Mouse (Mus musculus) heart, embryonic 13.5 days (tissue): ENCODE results near the gene Nkiras1. TPM values are rescaled to one million over a fixed set of nuclear protein-coding genes. Genes with fewer than 3 reads are reported as not detected.
"Not testable (repeated sequence)": the region's sequence is repeated elsewhere in the genome, so short reads cannot be mapped to it uniquely, and the experiment has no call there.

Experiments
- ATAC-seq: fragments of 200-750 bp; cut with Nextera tagmentation; 2 replicates; pipeline ENCODE4 v1.8.0; 2017; ENCODE audit warnings: moderate TSS enrichment; ENCODE audit not compliant: insufficient number of reproducible peaks, low FRiP score, low TSS enrichment; ENCODE audit errors: extremely low read depth
- H3K27ac ChIP-seq: fragments of 300-500 bp; sonication (generic); replicated peaks from 2 replicates; pipeline ENCODE4 v1.5.1; 2015; ENCODE audit warnings: moderate library complexity, mild to moderate bottlenecking, inconsistent platforms
- H3K27me3 ChIP-seq: fragments of 300-500 bp; sonication (generic); replicated peaks from 2 replicates; pipeline ENCODE4 v1.6.1; 2015; ENCODE audit warnings: mild to moderate bottlenecking, inconsistent platforms
- H3K36me3 ChIP-seq: fragments of 300-500 bp; sonication (generic); 2 replicates; pipeline ENCODE4 v1.6.1; 2015; ENCODE audit warnings: mild to moderate bottlenecking, inconsistent platforms
- H3K4me1 ChIP-seq: fragments of 300-500 bp; sonication (generic); 2 replicates; pipeline ENCODE4 v1.6.1; 2015; ENCODE audit warnings: inconsistent platforms
- H3K4me2 ChIP-seq: fragments of 300-500 bp; sonication (generic); 2 replicates; pipeline ENCODE4 v1.6.1; 2015; ENCODE audit warnings: inconsistent platforms, mild to moderate bottlenecking, moderate library complexity
- H3K4me3 ChIP-seq: fragments of 300-500 bp; sonication (generic); 2 replicates; pipeline ENCODE4 v1.5.1; 2015; ENCODE audit warnings: moderate library complexity, mild to moderate bottlenecking, inconsistent platforms
- H3K9ac ChIP-seq: fragments of 300-500 bp; sonication (generic); 2 replicates; pipeline ENCODE4 v1.6.1; 2015; ENCODE audit warnings: inconsistent platforms, mild to moderate bottlenecking, moderate library complexity
- H3K9me3 ChIP-seq: fragments of 300-500 bp; sonication (generic); 2 replicates; pipeline ENCODE4 v1.6.1; 2016; ENCODE audit warnings: inconsistent platforms
- WGBS: fragments of 180-500 bp; shearing (Covaris S2); methylation state at CpG from one replicate; pipeline ENCODE4 v1.1.7; 2015; ENCODE audit warnings: mixed read lengths; 5-methylcytosine and 5-hydroxymethylcytosine counted together
- polyA plus RNA-seq: library from polyadenylated mRNA; unstranded; fragments of >200 nt; fragmentation: Nextera tagmentation; extraction: Ambion mirVana; gene quantifications from 2 replicates; pipeline ENCODE4 v1.2.1, GENCODE M21; 2015

The Nkiras1 gene
- 17.1 and 20.5 TPM in 2 replicates for polyA plus RNA-seq

DNA sequence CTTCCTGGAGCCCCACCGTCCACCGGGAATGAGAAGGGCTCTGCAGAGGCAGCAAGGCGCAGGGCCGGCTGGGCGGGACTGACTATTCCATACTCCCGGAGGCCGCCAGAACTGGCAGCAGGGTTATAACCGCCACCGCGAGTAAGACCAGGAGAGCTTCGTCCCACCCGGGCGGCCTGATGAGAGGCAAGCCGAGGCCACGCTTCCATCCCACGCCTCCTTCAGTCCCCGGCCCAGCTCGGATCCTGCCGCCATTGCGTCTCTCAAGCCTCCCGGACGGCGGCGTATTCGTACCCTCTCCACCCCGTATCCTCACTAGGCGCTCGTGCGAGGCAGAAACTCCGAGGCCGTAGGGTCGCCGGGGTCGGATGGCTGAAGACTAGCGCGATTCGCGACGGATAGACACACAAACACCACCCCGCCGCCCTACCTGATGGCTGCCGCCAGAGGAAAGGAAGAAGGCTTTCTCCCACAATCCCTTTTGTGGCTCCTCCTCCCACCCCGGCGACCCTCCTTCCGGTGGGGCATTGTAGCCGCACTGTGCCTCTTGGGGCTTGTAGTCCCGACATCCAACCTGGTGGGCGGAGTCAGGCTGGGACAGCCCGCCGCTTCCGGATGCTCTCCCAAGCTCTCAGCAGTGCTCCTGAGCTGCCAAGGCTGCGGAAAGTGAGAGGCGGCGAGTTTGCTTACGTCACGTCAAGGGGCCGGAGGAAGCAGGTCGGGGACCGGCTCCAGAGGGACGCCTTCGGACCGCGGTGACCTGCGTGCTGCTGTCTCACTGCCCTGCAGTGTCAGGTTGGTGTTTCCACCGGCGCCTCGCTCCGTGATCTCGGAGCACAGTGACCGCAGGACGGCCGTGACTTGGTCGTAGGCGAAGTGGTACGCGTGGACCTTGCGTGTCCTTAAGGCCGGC is at the start of gene Nkiras1, which contains the start of gene Rpl15:
Nkiras1 (plus strand) TSS at position 608 of the 913 bp plus-strand sequence.
Rpl15 (minus strand) TSS at position 863 of the 913 bp plus-strand sequence.
- Histone ChIP-seq H3K4me3 (peak within 1 kb of the TSS; percentile 97), H3K27ac (peak within 1 kb of the TSS; percentile 88), H3K4me1 (peaks cover 19% of the 10 kb centered on the region), H3K9me3 (no peaks in the 10 kb centered on the region), H3K9ac (peak within 1 kb of the TSS; percentile 100), H3K36me3 (peaks cover 34% of the 10 kb centered on the region), H3K4me2 (peak within 1 kb of the TSS; percentile 78), H3K27me3 (no peaks in the 10 kb centered on the region)
- peak; percentile 99 for ATAC-seq
- WGBS: under 1% methylated on average over 78 of the region's 78 CpGs

DNA sequence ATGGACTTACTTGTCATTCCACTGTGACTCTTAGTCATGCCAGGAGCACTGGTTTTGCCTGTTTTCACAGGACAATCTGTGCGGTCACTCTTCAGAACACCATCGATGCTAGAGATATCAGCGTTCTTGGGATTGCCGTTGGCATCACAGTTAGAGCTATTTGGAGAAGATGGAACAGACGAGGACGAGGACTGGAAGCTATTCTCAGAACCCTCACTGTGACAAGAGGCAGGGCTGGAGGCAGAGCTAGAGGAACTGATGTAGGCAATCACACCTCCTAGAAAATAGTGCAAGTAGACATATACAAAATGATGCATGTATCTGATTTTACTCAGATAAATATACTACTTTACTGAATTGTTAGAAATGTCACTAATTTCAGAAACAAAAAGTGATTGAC is 49.0 kb upstream of the Nkiras1 start:
- Histone ChIP-seq H3K27ac (no peak overlapping the region), H3K4me1 (peaks cover 6% of the 10 kb centered on the region), H3K9ac (no peak overlapping the region), H3K9me3 (no peaks in the 10 kb centered on the region), H3K4me3 (no peak overlapping the region), H3K36me3 (peaks cover 8% of the 10 kb centered on the region), H3K27me3 (no peaks in the 10 kb centered on the region), H3K4me2 (no peak overlapping the region)
- no peak for ATAC-seq
- 73% methylated on average over 6 of the region's 6 CpGs for WGBS

DNA sequence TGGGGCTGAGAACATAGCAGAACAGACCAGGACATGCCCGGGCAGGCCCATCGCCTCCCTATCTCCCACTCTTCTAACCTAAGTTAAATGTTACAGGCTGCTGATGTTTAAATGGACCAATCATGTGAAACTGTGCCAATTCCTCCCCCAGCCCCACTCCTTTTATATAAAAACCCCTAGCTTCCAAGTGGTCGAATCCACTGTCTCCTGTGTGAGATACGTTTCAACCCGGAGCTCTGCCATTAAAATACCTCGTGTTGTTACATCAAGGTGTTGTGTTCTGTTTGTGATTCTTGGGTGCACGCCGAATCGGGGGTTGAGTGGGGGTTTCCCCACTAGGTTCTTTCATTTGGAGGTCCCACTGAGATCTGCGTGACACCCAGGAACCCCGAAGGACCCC is 45.5 kb upstream of the Nkiras1 start:
- H3K4me3 ChIP-seq, ATAC-seq, H3K36me3 ChIP-seq, H3K27ac ChIP-seq, H3K9ac ChIP-seq, H3K9me3 ChIP-seq, H3K27me3 ChIP-seq, H3K4me1 ChIP-seq, H3K4me2 ChIP-seq: not testable (repeated sequence)
- WGBS: 93% methylated on average over 11 of the region's 11 CpGs

DNA sequence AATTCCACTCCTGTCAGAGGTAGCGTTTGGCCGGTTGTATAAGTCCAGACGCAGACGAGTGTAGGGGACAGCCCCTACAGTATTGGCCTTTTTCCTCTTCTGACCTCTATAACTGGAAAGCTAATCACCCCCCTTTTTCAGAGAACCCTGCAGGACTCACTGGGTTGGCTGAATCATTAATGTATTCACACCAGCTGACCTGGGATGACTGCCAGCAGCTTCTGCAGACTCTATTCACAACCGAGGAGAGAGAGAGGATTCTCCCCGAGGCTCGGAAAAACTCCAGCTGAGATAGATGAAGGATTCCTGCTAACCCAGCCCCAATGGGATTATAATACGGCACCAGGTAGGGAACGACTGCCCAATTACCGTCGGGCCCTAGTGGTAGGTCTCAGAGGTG is 44.8 kb upstream of the Nkiras1 start:
- not testable (repeated sequence) for H3K4me3 ChIP-seq, H3K4me1 ChIP-seq, H3K27ac ChIP-seq, H3K36me3 ChIP-seq, ATAC-seq, H3K27me3 ChIP-seq, H3K9ac ChIP-seq, H3K9me3 ChIP-seq
- H3K4me2 ChIP-seq: peak overlapping the region; percentile 26; the same call in 1 of the 2 replicates
- WGBS: 73% methylated on average over 11 of the region's 11 CpGs

DNA sequence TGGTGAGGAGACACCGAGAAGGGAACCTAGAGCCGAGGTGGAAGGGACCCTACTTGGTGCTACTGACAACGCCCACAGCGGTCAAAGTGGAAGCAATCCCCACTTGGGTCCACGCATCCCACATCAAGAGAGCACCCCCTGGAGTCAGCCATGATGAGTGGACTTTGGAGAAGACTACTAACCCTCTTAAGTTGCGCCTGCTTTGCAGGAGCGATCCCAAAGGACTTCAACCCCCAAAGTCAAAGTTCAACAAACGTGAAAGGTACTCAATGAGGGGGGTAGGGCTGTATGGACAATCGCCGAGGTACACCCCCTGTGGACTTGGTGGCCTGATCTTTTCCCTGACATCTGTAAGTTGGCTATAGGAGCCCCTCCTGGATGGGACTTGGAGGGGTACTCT is 41.2 kb upstream of the Nkiras1 start:
- H3K9me3 ChIP-seq, H3K27me3 ChIP-seq, H3K4me3 ChIP-seq, H3K4me2 ChIP-seq, H3K36me3 ChIP-seq, H3K27ac ChIP-seq, ATAC-seq, H3K9ac ChIP-seq: not testable (repeated sequence)
- 88% methylated on average over 10 of the region's 10 CpGs for WGBS
- H3K4me1 ChIP-seq: peaks cover 26% of the 10 kb centered on the region

DNA sequence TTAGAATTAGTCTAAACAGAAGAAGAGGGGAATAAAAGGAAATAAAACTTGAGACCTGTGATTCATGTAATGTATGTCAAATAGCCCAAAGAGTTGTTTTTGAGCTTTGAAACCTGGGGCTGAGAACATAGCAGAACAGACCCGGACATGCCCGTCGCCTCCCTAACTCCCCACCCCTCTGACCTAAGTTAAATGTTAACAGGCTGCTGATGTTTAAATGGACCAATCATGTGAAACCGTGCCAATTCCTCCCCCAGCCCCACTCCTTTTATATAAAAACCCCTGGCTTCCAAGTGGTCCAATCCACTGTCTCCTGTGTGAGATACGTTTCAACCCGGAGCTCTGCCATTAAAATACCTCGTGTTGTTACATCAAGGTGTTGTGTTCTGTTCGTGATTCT is 39.1 kb upstream of the Nkiras1 start:
- H3K4me3 ChIP-seq, H3K9ac ChIP-seq, H3K27ac ChIP-seq, ATAC-seq, H3K4me2 ChIP-seq, H3K9me3 ChIP-seq, H3K27me3 ChIP-seq, H3K36me3 ChIP-seq: not testable (repeated sequence)
- WGBS: 88% methylated on average over 8 of the region's 8 CpGs
- H3K4me1 ChIP-seq: peaks cover 29% of the 10 kb centered on the region

DNA sequence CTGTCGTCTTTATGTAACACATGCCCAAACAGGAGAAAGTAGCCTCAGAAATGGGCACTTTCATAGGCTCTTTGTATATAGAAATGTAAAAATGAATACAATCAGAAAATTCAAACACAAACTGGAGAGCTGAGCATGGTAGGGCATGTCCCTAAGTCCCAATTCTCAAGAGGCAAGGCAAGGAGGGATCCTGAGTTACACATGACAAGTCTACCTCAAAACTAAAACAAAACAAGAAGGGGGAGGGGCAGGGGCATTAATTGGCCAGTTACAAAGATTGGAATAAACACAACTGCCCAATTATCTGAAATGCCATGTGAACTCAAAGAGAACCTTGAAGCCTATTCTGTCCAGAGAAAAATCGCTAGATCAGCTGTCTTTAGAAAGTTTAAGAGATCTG is 37.9 kb upstream of the Nkiras1 start:
- H3K4me3 ChIP-seq: no peak overlapping the region
- H3K4me1 ChIP-seq: peaks cover 38% of the 10 kb centered on the region
- no peaks in the 10 kb centered on the region for H3K9me3 ChIP-seq
- H3K36me3 ChIP-seq: no peaks in the 10 kb centered on the region
- ATAC-seq: no peak
- WGBS: 73% methylated on average over 2 of the region's 2 CpGs
- peak overlapping the region; percentile 91 for H3K27ac ChIP-seq
- no peaks in the 10 kb centered on the region for H3K27me3 ChIP-seq
- no peak overlapping the region for H3K9ac ChIP-seq
- H3K4me2 ChIP-seq: peak overlapping the region; percentile 61

DNA sequence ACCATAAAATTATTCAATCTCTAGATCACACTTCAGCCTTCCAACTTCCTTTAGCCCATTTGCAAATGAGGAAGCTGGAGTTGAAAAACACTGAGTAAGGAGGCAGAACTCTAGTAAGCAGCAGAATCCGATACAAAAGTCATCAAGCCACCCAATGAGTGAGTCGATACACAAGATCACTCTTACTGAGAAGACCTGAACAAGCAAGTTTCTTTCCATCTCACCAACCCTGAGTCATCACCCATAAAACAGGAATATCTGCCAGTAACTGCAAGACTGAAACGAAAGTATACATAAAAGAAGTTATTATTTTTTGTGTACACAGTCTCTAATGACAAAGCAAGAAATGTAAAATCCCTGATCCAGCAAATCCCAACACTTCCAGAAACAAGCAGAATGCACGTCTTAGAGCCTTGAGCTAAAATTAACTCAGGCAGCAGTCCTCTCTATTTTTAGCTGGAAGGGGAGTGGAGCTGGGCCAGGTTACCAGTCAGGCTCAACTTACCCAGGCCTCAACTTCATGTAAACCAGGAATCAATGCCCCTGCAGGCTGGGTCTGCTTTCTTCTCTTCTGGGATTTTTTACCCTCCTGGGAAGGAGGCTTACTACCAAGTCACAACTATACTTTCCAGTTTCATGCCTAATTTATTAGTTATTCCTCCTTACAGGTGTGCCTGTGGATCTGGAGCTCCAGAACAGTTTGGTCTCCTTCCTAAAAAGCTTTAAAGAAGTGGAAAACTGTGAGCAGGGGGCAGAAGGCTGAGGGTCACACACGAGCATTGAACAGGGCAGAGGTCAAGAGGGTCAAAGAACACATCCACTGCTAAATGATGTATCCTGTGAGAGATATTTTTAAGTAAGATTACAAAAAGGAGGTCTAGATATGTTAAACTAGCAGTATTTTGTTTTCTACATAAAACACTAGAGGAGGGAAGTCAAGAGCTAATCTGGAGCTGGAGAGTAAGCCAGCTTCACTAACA is 36.7 kb upstream of the Nkiras1 start:
- Histone ChIP-seq H3K4me2 (peak overlapping the region; percentile 61), H3K27ac (peak overlapping the region; percentile 91), H3K9me3 (no peaks in the 10 kb centered on the region)

DNA sequence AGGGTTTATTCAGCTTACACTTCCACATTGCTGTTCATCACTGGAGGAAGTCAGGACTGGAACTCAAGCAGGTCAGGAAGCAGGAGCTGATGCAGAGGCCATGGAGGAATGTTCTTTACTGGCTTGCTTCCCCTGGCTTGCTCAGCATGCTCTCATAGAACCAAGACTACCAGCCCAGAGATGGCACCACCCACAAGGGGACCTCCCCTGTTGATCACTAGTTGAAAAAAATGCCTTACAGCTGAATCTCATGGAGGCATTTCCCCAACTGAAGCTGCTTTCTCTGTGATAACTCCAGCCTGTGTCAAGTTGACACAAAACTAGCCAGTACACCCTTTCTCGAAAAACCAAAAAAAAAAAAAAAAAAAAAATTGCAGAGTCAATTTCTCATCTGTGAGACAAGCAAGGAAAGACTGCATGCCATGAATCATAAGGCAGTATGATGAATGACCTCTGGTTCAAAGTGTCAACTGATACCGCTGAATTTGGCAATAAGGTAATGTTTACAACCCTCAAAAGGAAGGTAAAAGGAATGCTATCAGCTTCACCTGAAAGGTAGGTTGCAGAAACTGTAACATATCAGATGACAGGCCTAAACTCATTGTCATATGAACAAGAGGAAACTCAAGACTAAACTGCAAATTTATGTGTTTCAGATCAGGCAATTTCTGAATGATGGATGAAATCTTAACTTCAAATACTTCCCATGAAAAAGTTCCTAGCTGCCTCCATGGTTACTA is 34.3 kb upstream of the Nkiras1 start:
- not testable (repeated sequence) for H3K9ac ChIP-seq, ATAC-seq, H3K4me3 ChIP-seq, H3K9me3 ChIP-seq, H3K36me3 ChIP-seq, H3K27ac ChIP-seq, H3K4me2 ChIP-seq, H3K27me3 ChIP-seq
- 78% methylated on average over 2 of the region's 2 CpGs for WGBS
- peaks cover 44% of the 10 kb centered on the region for H3K4me1 ChIP-seq

More for the DNA sequence above, 36.7 kb upstream of the Nkiras1 start:
- Histone ChIP-seq H3K4me1 (peaks cover 38% of the 10 kb centered on the region), H3K4me3 (peak overlapping the region; percentile 8; the same call in 1 of the 2 replicates), H3K27me3 (no peaks in the 10 kb centered on the region), H3K36me3 (no peaks in the 10 kb centered on the region), H3K9ac (peak overlapping the region; percentile 67)
- no peak for ATAC-seq
- 38% methylated on average over 5 of the region's 5 CpGs for WGBS

DNA sequence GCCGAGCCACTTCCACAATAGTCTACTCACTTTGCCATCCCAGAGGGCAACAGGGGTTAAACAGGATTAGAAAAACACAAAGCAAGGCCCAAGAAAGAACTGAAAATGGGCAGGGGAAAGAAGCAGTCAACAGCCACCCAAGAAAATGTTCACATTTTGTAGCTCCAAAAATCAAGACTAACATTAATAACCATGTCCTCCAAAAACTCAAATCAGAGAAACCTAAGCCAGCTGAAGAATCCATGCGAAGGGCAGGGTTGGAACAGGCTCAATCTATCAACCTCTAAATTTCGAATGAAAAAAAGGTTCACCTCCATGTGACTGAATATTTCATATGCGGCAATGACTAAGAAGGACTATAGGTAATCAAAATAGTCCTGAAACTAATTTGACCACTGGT is 33.6 kb upstream of the Nkiras1 start:
- 75% methylated on average over 4 of the region's 4 CpGs for WGBS
- Histone ChIP-seq H3K9me3 (no peaks in the 10 kb centered on the region), H3K4me1 (peaks cover 44% of the 10 kb centered on the region), H3K4me3 (peak overlapping the region; percentile 92), H3K27ac (peak overlapping the region; percentile 94), H3K27me3 (no peaks in the 10 kb centered on the region), H3K36me3 (no peaks in the 10 kb centered on the region), H3K9ac (peak overlapping the region; percentile 88; the same call in 1 of the 2 replicates), H3K4me2 (peak overlapping the region; percentile 78)
- no peak for ATAC-seq
